Mouse (Mus musculus) heart, postnatal 14 days (tissue): ENCODE measurements at regions not wholly inside any gene's neighbourhood (a gene's known extent, or its start where the extent isn't known, plus 50 kb on each side); places are given as distances from the start of the nearest gene placed in this dataset.
A peak's percentile ranks its signal among the peaks of the same experiment; 100 is the strongest.

Experiments
- DNase-seq, 2 experiments: peaks; one replicate each; pipeline ENCODE4 v3.0.0; 2021 to 2022
- intact Hi-C: fragments of 180-260 bp; cut with DNase I; formaldehyde crosslinking; loops from one replicate; pipeline ENCODE4 v1.15.1; 2025

DNA sequence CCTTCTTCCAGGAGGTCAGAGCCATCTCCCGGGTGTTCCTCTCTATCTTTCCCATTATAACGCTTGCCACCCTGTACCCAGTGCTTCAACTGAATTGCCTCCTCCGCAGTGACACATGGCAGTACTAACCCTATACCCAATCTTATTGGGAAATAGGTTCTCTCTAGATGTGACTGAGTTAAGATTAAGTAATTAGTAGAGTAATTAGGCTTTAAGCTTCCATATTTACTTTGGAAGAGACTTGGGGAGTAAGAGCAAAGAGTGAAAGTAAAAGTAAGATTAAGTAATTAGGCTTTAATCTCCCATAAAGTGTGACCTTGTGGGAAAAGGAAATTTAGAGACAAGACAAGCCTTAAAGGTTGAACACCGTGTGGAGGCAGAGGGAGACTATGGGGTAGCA lies 148.7 kb upstream of the Prok2 start:
- no peak for DNase-seq
- intact Hi-C loops: no loop called here

DNA sequence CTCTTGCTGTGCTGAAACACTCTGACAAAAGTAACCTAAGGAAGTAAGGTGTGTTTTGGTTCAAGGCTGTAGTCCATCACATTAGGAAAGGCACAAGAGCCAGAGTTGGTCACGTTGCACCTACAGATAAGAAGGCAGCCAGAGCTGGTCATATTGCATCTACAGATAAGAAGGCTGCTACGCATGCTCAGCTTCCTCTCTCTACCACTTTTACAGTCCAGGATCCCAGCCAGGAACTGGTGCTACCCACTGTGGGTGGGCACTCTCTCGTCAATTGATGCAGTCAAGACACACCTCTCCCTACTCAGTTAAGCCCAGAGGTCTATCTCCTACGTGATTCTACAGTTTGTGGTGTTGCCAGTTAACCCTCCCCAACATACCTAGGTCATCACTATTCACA lies 147.8 kb upstream of the Prok2 start:
- DNase-seq: no peak
- intact Hi-C loops: no loop called here

DNA sequence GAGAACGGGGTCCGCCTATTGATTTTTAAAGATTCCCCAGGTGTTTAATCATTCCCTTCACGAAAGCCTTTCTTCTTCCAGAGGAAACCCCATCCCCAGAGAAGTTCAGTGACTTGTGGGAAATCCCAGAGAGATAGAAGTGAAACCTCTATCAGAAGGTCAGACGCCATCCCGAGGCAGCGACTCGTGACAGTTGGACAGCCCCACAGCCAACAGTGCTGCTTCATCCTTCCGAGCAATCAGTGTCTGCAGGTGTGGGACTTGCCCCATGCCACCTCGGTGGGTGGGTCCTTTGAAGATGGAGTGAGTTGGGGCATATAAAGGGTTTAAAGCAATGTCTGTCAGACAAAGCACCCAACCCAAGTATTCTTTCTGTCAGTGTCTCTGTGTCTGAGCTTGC lies 139.9 kb upstream of the Prok2 start:
- intact Hi-C loops: no loop called here
- no peak for DNase-seq

DNA sequence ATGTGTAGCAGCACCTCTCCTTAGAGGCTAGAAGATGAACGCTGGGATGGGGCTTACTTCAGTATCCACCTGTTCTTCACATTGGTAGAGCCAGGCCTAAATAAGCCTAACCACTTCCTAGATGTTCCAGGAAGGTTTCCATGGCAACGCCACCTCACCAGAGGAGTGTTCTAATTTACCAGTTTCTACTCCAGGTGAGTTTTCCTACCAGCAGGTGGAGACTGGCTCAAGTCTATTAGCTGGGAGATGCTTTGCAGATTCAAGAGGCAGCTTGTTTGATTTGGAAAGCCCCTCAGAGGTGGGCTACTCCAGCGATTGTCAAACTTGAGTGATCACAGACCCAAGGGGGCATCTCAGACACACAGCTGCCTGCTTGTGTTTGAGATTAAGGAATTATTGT lies 138.8 kb upstream of the Prok2 start:
- no peak for DNase-seq
- intact Hi-C loops: no loop called here

DNA sequence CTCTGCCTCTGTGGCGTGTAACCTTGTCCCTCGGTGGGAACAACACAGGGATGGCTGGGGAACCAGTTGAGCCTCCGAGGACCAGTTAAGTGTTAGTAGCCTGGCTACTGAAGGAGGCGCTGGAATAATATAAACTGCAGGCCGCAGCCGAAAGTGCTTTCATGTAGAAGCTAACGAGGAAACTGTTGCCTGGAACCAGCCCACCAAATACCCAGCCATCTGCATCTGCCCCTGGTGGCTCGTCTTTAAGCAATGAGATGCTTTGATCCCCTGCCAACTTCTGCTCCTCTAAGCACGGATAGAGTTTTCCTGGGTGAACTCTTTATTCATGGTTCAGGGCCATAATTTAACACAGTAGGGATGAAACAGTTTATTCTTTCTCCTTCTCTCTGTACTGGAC lies 137.2 kb upstream of the Prok2 start:
- no peak for DNase-seq
- intact Hi-C loops: no loop called here

DNA sequence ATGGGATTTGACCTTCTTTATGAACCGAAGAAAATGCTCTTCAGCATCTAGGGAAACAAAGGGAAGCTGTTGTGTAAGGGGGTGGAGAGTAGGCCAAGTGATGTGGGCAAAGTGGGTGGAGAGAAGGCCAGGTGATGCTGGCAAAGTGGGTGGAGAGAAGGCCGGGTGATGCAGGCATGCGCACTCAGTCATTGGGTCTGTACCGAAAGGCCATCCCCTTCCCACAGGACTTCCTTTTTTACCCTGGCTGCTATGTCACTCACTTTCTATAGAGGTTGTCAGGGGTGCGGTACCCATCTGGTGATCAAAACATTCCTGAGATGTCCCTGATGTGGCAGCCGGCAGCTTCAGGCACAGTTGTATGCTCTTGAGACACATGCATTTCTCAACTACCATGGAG lies 131.2 kb upstream of the Prok2 start:
- DNase-seq: no peak
- intact Hi-C loops: no loop called here

DNA sequence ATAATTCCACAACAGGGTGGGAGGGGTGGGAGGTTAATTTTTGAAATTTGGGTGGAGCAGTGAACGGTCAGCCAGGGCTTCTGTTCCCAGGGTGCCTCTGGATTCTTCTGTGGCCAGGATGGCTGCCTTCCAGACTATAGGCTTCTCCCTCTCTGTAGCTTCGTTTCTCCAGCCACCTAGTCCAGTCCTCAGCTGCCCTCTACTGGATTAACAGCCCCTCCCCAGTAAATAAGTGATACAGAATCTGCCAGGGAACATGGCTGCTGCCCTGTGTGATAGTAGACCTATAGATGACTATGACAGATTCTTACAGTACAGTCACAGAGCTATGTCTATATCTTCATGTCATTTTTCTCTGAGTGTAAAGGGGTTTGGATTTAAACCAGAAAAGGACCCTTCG lies 127.5 kb upstream of the Prok2 start:
- DNase-seq: no peak
- intact Hi-C loops: no loop called here

DNA sequence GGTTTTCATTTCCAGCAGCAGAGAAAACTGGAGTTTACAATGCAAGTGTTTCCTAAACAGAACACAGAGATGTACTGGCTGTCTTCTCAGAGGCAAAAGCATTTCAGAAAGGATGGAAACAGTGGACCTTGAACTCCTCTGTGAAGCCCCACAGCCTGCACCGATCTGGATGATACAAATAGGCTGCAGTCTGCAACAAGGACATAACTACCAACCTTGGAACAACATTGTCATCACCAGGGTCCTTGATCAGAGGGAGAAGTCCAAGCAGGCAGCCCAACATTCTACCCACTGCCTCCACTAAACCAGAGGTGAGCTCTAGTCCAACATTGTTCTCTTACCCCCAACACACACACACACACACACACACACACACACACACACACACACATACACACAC lies 124.5 kb upstream of the Prok2 start:
- no peak for DNase-seq
- intact Hi-C loops: no loop called here

DNA sequence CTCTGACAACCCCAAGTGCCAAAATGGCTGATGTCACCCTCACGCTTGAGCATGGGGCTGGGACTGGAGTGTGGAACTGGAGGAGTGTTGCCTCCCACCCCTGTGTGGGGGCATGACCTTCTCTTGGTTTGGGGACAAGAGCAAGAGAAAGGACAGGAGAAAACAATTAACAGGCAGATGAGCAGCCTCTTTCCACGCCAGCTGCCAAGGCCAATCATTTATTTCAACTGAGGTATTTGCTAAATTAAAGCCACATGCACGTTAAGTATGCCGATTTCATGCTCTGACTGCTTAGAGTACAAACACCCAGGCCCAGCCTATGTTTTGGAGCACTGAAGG lies 119.3 kb upstream of the Prok2 start:
- intact Hi-C loops: no loop called here
- no peak for DNase-seq

DNA sequence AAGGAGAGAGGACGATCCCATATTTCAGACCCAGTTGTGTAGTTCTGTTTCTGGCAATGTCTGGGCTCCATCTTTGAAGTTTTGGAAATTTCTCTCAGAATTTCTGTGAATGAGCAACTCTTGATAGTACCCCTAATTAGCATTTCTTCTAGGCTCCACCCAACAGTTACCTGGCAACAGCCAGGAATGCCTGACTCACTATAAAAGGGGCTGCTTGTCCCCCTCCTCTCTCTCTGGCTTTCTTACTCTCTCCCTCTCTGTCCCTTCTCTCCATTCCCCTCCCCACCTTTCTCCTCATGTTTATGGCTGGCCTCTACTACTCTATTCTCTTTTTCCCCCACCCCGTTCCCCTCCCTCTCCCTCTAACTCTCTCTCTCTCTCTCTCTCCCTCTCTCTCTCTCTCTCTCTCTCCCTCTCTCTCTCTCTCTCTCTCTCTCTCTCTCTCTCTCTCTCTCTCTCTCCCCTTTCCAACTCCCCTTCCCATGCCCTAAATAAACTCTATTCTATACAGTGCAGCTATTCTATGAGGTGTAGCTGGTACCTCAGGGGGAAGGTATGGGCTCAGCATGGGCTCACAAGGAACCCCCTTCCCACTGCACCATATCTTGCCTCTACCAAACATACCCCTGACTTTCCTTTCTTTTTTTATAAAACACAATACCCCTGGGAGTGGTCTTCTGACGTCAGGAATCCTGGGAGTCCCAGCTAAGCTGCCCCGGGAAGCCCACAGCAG lies 118.7 kb upstream of the Prok2 start:
- no peak for DNase-seq
- intact Hi-C loops: no loop called here

DNA sequence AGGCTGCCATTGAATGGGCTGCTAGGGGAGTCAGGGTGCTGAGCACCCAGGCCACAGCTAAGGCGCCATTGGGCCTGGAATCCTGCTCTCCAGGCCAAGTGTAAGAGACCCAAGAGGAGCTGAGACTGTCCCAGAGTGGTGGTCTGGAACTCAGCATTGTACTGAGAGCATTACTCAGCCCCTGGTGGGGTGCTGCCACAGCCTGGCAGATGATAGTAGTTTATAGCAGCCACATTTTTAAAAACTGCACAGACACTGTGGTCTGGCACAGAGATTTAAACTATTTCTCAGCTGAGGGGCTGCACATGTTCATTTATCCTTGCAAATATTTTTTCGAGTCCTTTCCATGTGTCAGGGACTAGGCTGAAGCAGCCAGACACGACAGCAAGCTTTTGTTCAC lies 117.3 kb upstream of the Prok2 start:
- no peak for DNase-seq
- intact Hi-C loops: no loop called here

DNA sequence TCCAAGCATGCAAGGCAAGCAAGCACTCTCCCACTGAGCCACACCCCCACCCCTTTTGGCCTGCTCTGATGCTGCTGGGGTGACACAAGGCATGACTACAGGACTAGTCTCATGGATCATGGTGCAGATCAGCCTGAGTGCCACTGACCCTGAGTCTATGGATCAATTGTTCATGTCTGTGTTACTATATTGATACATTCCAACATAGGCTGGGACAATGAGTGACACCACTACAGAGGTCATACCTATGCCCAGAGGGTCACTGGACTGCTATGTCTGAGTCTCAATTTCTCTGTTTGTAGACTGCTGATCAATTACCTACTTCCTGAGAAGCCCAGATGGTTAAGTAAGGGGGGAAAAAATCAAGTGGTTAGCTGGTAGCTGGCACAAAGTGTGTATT lies 116.5 kb upstream of the Prok2 start:
- intact Hi-C loops: no loop called here
- no peak for DNase-seq

DNA sequence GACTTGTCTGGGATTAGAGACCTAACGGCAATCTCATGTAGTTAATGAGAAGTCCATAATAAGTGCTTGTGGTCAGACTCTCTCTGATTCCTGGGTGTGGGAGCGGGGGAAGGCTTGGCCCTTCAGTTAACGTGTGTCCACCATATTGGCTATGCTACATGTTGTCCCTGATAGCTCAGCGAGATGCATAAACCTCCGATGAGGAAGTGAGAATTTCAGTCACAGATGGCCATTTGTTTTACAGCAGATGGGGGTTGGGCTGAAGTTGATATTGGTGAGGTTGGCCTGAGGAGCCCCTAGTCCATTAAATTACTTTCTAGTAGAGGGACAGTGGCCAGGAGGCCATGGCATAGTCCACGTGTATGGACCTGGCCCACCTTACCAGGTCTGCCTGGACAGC lies 114.6 kb upstream of the Prok2 start:
- DNase-seq: no peak
- intact Hi-C loops: no loop called here

DNA sequence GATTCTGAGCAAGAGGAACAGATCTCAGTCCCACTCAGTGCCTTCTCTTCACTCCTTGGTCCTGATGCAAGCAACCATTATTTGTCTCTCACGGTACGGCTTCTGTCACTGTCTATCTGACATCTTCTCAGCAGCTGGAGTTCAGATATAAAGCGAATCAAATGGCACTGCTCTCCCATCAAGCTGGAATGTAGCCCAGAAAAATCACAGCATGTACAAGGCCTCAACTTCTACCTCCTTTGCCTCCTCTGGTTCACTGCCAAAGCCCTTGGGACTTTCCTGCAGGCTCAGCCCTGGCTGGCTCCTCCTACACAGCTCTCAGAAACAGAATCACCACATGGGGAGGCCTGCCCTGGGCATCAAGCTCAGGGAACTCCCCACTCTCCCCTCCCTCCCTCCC lies 107.1 kb upstream of the Prok2 start:
- DNase-seq: peak in 1 of 2 experiments; percentile 39
- intact Hi-C loops: no loop called here

DNA sequence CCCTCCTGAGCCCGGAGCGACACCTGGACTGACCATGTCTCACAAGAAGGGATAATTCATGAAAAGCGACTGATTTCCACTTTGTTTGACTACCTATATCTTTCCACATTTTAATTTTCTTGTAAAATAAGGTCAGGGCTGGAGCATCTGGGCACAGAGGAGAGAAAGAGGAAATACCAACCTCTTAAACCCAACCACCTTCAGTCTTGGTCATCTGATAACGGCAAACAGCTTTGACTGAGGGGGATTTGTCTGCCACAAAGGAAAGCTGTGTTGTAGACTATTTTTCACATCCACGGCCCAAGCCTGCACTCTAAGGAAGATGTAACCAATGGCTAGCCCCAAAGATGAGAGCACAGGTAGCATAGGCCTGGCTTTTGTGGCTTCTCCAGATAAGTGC lies 101.4 kb upstream of the Prok2 start:
- intact Hi-C loops: loop anchor here (10.0 kb wide), 1 partner anchor 157 kb away; no protein-coding TSS in a partner anchor
- DNase-seq: no peak

DNA sequence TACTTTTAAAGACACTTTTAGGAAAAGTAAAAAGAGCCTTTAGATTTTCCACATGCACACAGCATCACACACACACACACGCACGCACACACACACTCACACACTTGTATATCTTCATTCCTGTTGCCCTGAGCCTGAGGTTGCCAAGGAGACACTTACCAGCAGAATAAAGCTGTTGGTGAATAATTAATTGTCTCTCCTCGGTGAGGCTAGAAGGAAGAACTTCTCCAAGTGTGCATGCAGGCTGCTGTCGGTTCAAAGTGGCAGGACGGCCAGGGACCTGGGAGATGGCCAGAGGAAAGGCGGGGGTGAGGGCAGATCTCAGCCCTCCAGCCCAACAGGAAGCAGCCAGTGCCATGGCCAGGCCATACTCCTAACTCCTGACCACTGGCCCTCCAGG lies 98.6 kb upstream of the Prok2 start:
- no peak for DNase-seq
- intact Hi-C loops: loop anchor here (10.0 kb wide), 1 partner anchor 160 kb away; no protein-coding TSS in a partner anchor

DNA sequence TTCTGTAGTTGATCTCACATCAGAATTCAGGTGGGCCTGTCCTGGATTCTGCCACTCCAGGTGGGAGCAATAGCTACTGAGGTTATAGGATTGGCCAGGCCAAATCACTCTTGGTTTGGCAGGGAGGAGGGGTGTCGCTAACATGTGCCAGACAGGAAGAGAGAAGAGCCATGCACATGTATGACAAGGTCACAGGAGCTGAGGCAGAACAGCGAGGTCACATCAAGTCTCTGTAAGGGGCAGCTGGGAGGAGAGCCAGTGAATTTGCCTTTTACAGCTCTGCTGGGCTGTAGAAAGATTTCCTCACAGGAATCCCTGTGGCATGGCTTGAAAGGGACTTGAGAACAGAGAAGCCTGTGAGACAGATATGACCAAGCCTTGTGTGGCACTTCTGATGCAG lies 96.3 kb upstream of the Prok2 start:
- intact Hi-C loops: loop anchor here (10.0 kb wide), 1 partner anchor 162 kb away; no protein-coding TSS in a partner anchor
- peak in 1 of 2 experiments; percentile 21 for DNase-seq

DNA sequence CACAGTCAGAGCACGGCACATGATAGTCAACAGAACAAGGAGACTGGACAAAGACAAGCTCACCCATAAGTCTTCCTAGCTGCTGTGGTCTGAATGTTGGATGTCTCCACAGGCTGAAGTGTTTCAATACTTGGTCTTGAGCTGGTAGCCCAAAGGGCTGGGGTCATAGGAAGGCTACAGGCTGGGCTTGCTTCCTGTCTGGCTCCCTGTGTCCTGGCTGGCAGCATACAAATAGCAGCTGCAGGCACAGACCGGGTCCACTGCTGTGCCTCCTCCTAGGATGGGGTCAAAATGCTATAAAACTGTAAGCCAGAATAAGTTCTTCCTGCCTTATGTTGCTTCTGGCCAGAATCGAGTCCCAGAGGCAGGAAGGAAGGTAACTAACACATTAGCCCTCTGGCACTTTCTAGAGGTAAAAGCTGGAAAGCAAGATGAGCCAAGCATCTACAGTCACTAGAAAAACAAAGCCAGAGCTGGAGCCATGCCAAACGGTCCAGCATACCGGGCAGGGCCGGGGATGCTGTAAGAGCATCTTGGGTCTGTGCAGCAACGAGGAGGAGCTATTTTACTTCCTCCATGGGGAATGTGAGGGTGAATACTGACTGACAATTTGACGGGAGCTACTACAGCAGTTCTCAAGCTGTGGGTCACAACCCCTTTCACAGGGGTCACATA lies 93.2 kb upstream of the Prok2 start:
- DNase-seq: peak in 1 of 2 experiments; percentile 20
- intact Hi-C loops: no loop called here

DNA sequence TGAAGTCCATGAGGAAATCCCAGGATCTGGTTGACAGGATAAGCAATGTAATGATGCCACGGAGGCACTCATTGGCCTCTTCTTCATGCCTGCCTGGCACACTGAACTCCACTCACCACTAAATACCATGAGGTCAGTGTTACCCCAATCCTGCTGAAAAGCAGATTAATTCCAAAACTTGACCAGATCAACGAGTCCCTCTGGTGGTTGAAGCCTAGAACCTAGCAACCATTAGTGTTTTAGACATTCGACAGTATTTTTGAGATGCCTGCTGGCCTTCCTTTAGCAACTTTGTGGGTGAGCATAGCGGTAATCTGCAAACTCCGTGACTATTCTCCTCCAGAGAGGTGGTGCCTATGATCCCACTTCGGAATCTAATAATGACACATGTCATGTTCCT lies 92.3 kb upstream of the Prok2 start:
- intact Hi-C loops: no loop called here

DNA sequence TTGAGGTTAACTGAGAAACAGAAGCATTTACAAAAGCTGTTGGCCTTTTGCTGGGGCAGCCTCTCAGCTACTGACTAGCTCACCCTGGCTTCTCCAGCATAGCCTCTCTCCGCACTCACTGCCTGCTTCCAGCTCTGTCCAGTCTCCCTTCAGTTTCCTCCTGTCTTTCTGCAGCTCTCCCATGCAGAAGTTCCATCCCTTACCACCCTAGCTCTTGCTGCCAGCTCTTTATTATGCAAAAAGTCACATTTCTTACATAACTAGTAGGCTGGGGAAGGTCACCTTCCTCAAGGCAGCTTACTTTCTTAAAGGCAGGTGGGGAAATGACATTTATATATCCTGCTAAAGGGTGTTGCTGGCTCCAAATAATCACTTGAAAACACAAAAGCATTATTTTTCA lies 91.1 kb upstream of the Prok2 start:
- DNase-seq: no peak
- intact Hi-C loops: no loop called here

More for the DNA sequence above, 92.3 kb upstream of the Prok2 start:
- no peak for DNase-seq

DNA sequence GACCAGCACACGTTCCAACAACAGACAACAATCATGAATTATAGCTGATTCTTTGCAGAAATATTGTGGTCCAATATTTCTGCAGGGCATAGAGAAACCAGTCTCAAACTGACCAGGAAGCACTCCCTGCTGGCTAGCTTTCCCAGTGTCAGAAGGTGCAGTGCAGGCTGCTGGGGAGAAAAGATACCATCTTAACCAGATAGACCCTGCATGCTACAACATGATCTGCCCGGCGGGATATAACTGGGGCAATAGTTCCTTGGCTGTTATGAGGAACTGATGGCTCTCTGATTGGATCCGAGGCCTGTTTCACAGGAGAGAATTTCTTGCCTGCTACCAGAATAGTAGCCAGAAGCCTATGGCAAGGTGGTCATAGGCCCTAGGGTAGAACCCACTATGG lies 86.9 kb upstream of the Prok2 start:
- no peak for DNase-seq
- intact Hi-C loops: no loop called here

DNA sequence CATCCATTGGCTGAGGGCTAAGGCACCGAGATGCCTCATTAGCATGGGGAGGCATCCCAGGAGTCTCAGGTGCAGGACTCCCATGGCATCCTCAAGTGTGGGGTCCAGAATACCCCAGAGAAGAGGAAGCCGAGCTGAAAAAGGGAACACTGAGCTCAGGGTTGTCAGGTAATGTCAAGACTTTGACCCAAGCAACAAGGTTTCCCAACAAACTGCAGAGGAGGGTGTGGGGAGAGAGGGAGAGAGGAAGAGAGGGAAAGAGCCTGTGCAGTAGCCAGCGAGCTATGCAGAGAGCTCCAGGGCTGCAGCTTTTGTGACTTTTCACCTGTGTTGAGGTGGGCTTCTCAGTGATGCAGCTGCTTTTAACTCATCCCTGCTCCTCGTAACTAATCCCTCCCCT lies 85.7 kb upstream of the Prok2 start:
- intact Hi-C loops: no loop called here
- DNase-seq: no peak
